Mouse (Mus musculus) stomach, adult 2 months (tissue): ENCODE data around the gene Olfr642. TPM values are rescaled to one million over a fixed set of nuclear protein-coding genes. Genes with fewer than 3 reads are reported as not detected.

Experiments used
- polyA plus RNA-seq: library from polyadenylated mRNA; depleted of rRNA; stranded (reverse); fragments of >200 nt; gene quantifications from 2 replicates; pipeline ENCODE4 v1.2.3, GENCODE M21; 2012; rRNA removed

Olfr642 gene
- not detected in 2 replicates for polyA plus RNA-seq

DNA sequence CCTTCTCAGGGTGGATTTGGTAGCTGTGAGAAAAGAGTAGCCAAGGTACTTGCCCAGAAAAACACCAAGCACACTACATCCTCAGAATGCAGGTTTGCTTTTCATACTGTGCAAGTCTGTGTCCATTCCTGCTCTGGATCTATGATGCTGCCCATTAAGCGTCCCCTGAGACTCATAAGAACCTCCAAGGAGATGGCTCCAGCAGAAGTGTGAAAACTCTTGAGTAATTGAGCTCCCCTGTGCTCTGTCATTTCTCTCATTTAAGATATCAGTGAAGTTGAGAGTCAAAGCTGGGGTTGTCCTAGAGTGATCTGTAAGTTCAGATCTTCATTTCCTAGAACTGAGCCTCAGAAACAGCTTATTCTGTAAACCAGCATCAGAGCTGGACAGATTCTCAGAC lies at the start of gene Olfr642:
Olfr642 (minus strand) TSS at position 101 of the 400 bp plus-strand sequence.

GRCm38 (mm10) chr7:104085365-104085764 lies 32.9 kb upstream of the Olfr642 start, which contains the start of gene Olfr645:
Gene Olfr645 (minus strand): TSS chr7:104085465.

GRCm38 (mm10) chr7:104071769-104072168 lies 19.3 kb upstream of the Olfr642 start, which contains the start of gene Olfr644:
Gene Olfr644 (minus strand): TSS chr7:104071869.

DNA sequence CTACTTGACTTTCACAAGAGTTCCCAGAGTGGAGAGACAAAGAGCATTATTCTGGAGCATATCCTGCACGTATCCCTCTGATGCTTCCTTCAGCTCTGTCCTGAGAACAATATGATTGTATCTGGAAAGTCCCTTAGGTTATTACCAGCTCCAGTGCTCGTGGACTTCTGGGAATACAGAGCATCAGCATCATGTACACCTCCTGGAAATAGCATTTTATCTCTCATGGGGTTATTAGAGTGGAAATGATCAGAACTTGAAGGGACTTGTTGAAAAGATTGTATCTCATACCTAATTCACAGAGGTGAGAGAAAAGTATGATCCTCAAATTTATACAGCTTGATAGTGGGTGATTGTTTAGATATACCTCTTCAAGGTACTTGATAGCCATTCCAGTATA lies 8.9 kb upstream of the Olfr642 start, which contains the start of gene 4930516K23Rik:
4930516K23Rik (minus strand) TSS at position 101 of the 400 bp plus-strand sequence.

GRCm38 (mm10) chr7:104035145-104035544 lies 17.3 kb downstream of the Olfr642 start, which contains the start of gene Olfr641:
Gene Olfr641 (plus strand): TSS chr7:104035445.

GRCm38 (mm10) chr7:104025473-104025872 lies 27.0 kb downstream of the Olfr642 start, which contains the start of gene Olfr640:
Gene Olfr640 (minus strand): TSS chr7:104025573.

DNA sequence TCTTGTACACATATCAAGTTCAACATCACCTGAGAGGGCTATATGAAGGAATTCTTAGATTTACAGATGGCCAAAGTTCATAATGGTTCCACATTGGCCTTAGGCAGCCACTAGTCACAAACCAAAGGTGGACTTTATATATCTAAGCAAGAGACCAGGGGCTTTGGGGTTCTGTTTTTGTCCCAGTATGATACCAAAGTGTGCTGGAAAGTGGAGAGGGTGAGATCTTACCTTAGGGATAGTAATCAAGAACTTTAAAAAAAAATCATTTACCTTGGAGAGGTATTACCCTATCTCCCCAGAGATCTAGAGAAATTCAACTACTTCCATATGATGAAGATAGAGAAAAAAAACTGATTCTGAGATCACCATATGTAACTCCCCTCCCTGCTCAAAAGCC lies 35.3 kb downstream of the Olfr642 start, which contains the start of gene Olfr639:
Olfr639 (minus strand) TSS at position 101 of the 400 bp plus-strand sequence.

GRCm38 (mm10) chr7:103998446-103998845 lies 54.0 kb downstream of the Olfr642 start, which contains the start of gene Olfr638:
Gene Olfr638 (plus strand): TSS chr7:103998746.

Other genes starting within 250 kb of the Olfr642 start
- 4.5 and 10.0 TPM in 2 replicates for gene Hbb-bt, start 238.7 kb downstream of the Olfr642 start, polyA plus RNA-seq
- 47.8 and 134 TPM in 2 replicates for gene Hbb-bs, start 224.6 kb downstream of the Olfr642 start, polyA plus RNA-seq
- gene Hbb-bh2, start 212.1 kb downstream of the Olfr642 start, polyA plus RNA-seq: not detected in 2 replicates
- not detected in 2 replicates for gene Hbb-bh1, start 209.5 kb downstream of the Olfr642 start, polyA plus RNA-seq
- gene Hbb-y, start 199.4 kb downstream of the Olfr642 start, polyA plus RNA-seq: not detected in 2 replicates
- gene Olfr66, start 166.4 kb downstream of the Olfr642 start, polyA plus RNA-seq: not detected in 2 replicates
- gene Olfr64, start 158.2 kb downstream of the Olfr642 start, polyA plus RNA-seq: not detected in 2 replicates
- not detected in 2 replicates for gene Olfr65, start 149.2 kb downstream of the Olfr642 start, polyA plus RNA-seq
- gene Olfr631, start 123.8 kb downstream of the Olfr642 start, polyA plus RNA-seq: not detected in 2 replicates
- gene Olfr632, start 118.3 kb downstream of the Olfr642 start, polyA plus RNA-seq: not detected in 2 replicates
- gene Olfr633, start 108.2 kb downstream of the Olfr642 start, polyA plus RNA-seq: not detected in 2 replicates
- not detected in 2 replicates for gene Olfr635, start 81.5 kb downstream of the Olfr642 start, polyA plus RNA-seq
- gene Olfr638, start 53.9 kb downstream of the Olfr642 start, polyA plus RNA-seq: not detected in 2 replicates
- gene Olfr639, start 35.4 kb downstream of the Olfr642 start, polyA plus RNA-seq: not detected in 2 replicates
- gene Olfr640, start 27.1 kb downstream of the Olfr642 start, polyA plus RNA-seq: not detected in 2 replicates
- gene Olfr641, start 17.2 kb downstream of the Olfr642 start, polyA plus RNA-seq: not detected in 2 replicates
- gene 4930516K23Rik, start 8.8 kb upstream of the Olfr642 start, polyA plus RNA-seq: not detected in 2 replicates
- not detected in 2 replicates for gene Olfr644, start 19.2 kb upstream of the Olfr642 start, polyA plus RNA-seq
- not detected in 2 replicates for gene Olfr645, start 32.8 kb upstream of the Olfr642 start, polyA plus RNA-seq
- not detected in 2 replicates for gene Olfr646, start 52.2 kb upstream of the Olfr642 start, polyA plus RNA-seq
- not detected in 2 replicates for gene Ubqln5, start 77.2 kb upstream of the Olfr642 start, polyA plus RNA-seq
- not detected in 2 replicates for gene Olfr643, start 84.7 kb upstream of the Olfr642 start, polyA plus RNA-seq
- gene Ubqln3, start 90.6 kb upstream of the Olfr642 start, polyA plus RNA-seq: not detected in 2 replicates
- not detected in 2 replicates for gene Ubqlnl, start 97.9 kb upstream of the Olfr642 start, polyA plus RNA-seq
- gene Olfm5, start 112.2 kb upstream of the Olfr642 start, polyA plus RNA-seq: not detected in 2 replicates
- 0.03 and 0.05 TPM in 2 replicates for gene Olfr648, start 130.7 kb upstream of the Olfr642 start, polyA plus RNA-seq
- not detected in 2 replicates for gene Olfr649, start 143.3 kb upstream of the Olfr642 start, polyA plus RNA-seq
- 0.79 and 0.81 TPM in 2 replicates for gene Trim6, start 166.1 kb upstream of the Olfr642 start, polyA plus RNA-seq
- gene Trim34a, start 191.8 kb upstream of the Olfr642 start, polyA plus RNA-seq: 0.17 and 1.5 TPM in 2 replicates
- gene Trim5, start 235.4 kb upstream of the Olfr642 start, polyA plus RNA-seq: 0.10 TPM in 2 replicates